Mouse (Mus musculus) spleen, adult 2 months (tissue): Measurements from ENCODE around the gene Brd2. TPM values are rescaled to one million over a fixed set of nuclear protein-coding genes. Genes with fewer than 3 reads are reported as not detected.
A peak's percentile ranks its signal among the peaks of the same experiment; 100 is the strongest.
"Not testable (repeated sequence)": the region's sequence is repeated elsewhere in the genome, so short reads cannot be mapped to it uniquely, and the experiment has no call there.

ENCODE experiments used
- DNase-seq, 2 experiments: peaks; one replicate each; pipeline versions ENCODE4 v3.0.0 to v3.0.0-alpha.2; 2012 to 2021; ENCODE audit warnings: low spot score in 2 of 2, low read depth in 1 of 2
- H3K27ac ChIP-seq: fragments of 200-500 bp; 2 replicates; pipeline ENCODE4 v1.5.1; 2012; ENCODE audit warnings: low read length, inconsistent platforms; ENCODE audit not compliant: insufficient read depth
- H3K27me3 ChIP-seq: fragments of 200-500 bp; 2 replicates; pipeline ENCODE4 v1.6.1; 2012; ENCODE audit warnings: mild to moderate bottlenecking, moderate library complexity, low read length, inconsistent platforms; ENCODE audit not compliant: control insufficient read depth, insufficient read depth
- H3K36me3 ChIP-seq: fragments of 200-500 bp; 2 replicates; pipeline ENCODE4 v1.6.1; 2012; ENCODE audit warnings: mild to moderate bottlenecking, low read length, inconsistent platforms; ENCODE audit not compliant: control insufficient read depth, insufficient read depth
- H3K4me1 ChIP-seq: fragments of 200-500 bp; 2 replicates; pipeline ENCODE4 v1.6.1; 2011; ENCODE audit warnings: inconsistent platforms; ENCODE audit not compliant: control insufficient read depth, insufficient read depth, insufficient read length
- H3K4me3 ChIP-seq: fragments of 200-500 bp; 2 replicates; pipeline ENCODE4 v1.5.1; 2011; ENCODE audit warnings: mild to moderate bottlenecking, inconsistent platforms; ENCODE audit not compliant: insufficient read depth, insufficient read length; ENCODE audit errors: extremely low read depth
- CTCF ChIP-seq: fragments of 200-500 bp; IDR thresholded peaks from 2 replicates; pipeline ENCODE4 v1.5.1; 2011; ENCODE audit warnings: mild to moderate bottlenecking, inconsistent platforms; ENCODE audit not compliant: insufficient read depth, insufficient read length, insufficient replicate concordance; ENCODE audit errors: extremely low read depth
- POLR2A ChIP-seq: fragments of 200-500 bp; IDR thresholded peaks from 2 replicates; pipeline ENCODE4 v1.6.1; 2011; ENCODE audit warnings: low read depth, low read length, inconsistent platforms
- WGBS: fragments of 180-500 bp; shearing (Covaris S2); methylation state at CpG from one replicate; pipeline ENCODE4 v1.1.7; 2018; 5-methylcytosine and 5-hydroxymethylcytosine counted together
- polyA plus RNA-seq: library from polyadenylated mRNA; depleted of rRNA; stranded (reverse); fragments of >200 nt; gene quantifications from 2 replicates; pipeline ENCODE4 v1.2.3, GENCODE M21; 2012

Brd2 gene
- polyA plus RNA-seq, 1 experiment = 97.9 TPM

DNA sequence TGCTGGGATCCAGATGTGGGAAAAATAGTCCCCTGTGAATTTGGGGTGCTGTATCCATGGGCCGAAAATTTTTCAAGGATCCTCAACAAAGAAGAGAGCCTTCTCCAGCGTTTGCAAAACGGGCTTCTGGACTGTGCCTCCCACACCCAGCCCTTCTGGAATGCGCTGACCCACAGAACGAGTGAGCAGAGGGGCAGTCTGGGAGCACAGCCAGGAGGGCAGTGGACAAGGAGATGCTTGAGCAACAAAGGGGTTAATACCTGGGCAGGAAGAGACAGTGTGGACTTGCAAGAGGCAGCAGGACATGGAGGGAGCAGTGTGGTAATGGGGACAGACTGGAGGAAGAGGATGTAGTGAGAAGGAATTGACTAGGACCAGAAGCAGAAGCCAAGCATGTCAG is 33.1 kb upstream of the Brd2 start:
- Histone ChIP-seq H3K27me3 (no peaks in the 10 kb centered on the region), H3K36me3 (peaks cover 31% of the 10 kb centered on the region), H3K4me3 (no peak overlapping the region), H3K4me1 (peaks cover 14% of the 10 kb centered on the region; the same call in 1 of the 2 replicates), H3K27ac (no peak overlapping the region)
- 79% methylated on average over 5 of the region's 5 CpGs for WGBS
- no peak for TF ChIP-seq CTCF
- TF ChIP-seq POLR2A = no peak
- no peak for DNase-seq

DNA sequence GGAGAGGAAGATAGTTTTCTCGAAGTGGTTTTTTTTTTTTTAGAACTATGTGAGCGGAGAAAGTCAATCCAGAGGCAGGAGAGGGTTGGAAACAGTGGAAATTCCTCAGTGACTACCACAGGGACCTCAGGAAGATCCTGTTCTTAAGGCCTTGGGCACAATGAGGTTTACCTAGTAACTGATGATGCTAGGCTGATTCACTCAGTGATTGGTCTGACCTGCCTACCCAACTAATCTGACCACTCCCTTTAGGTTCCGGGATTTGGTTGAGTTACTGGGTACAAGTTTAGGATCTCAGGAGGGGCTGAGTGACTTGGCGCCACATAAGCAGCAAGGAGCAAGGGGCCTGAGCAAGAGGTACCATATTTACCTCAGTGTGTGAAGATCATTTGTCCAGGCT is 30.5 kb upstream of the Brd2 start, which contains the start of gene H2-DMb1:
TSS of gene H2-DMb1 (plus strand) at position 150 of the 400 bp plus-strand sequence.
- Histone ChIP-seq H3K4me3 (peak within 1 kb of the TSS; percentile 51; the same call in 1 of the 2 replicates), H3K27me3 (no peaks in the 10 kb centered on the region), H3K36me3 (peaks cover 28% of the 10 kb centered on the region), H3K4me1 (peaks cover 14% of the 10 kb centered on the region; the same call in 1 of the 2 replicates), H3K27ac (peak within 1 kb of the TSS; percentile 88)
- WGBS = 30% methylated on average over 4 of the region's 4 CpGs
- no peak for TF ChIP-seq POLR2A
- no peak for TF ChIP-seq CTCF
- DNase-seq = peak; percentile 72 to 86

DNA sequence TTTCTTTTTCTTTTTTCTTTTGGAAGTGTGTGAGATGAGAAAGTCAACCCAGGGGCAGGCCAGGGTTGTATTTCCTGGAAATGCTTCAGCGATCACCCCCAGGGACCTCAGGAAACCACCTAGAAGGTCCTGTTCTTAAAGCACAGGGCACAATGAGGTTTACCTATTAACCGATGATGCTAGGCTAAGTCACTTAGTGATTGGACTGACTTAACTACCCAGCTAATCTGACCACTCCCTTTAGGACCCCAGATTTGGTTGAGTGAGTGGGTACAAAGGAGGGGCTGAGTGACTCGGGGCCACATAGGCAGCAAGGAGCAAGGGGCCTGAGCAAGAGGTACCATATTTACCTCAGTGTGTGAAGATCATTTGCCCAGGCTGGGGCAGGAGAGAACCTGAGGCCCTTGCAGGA is 22.5 kb upstream of the Brd2 start:
- 28% methylated on average over 3 of the region's 3 CpGs for WGBS
- TF ChIP-seq CTCF (no peak), POLR2A (peak; percentile 93)
- H3K27ac ChIP-seq = peak overlapping the region; percentile 98

DNA sequence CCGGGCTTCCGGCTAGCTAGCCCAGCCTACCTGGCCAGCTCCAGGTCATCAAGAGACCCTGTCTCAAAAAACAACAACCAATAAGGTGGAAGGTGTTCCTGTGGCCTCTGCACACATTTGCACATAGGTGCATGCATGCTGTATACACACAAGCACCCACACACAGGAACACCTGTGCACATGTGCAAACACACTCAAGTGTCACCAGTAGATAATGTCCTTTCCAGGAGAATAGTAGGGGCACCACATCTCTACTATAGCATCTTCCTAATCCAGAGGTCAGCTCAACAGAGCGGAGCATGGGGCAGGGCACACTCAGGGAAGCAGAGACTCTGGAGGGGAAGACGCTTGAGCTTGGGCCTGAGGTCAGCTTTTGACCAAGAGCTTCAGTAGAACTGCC is 21.8 kb upstream of the Brd2 start:
- Histone ChIP-seq H3K4me1 (peaks cover 13% of the 10 kb centered on the region), H3K4me3 (peak overlapping the region; percentile 65), H3K27ac (peak overlapping the region; percentile 67), H3K36me3 (peaks cover 19% of the 10 kb centered on the region)
- not testable (repeated sequence) for DNase-seq, H3K27me3 ChIP-seq
- 63% methylated on average over 4 of the region's 4 CpGs for WGBS

More for the DNA sequence above, 22.5 kb upstream of the Brd2 start:
- DNase-seq = peak; percentile 86 to 97
- Histone ChIP-seq H3K4me1 (peaks cover 13% of the 10 kb centered on the region), H3K4me3 (peak overlapping the region; percentile 67), H3K36me3 (peaks cover 13% of the 10 kb centered on the region), H3K27me3 (no peaks in the 10 kb centered on the region)

DNA sequence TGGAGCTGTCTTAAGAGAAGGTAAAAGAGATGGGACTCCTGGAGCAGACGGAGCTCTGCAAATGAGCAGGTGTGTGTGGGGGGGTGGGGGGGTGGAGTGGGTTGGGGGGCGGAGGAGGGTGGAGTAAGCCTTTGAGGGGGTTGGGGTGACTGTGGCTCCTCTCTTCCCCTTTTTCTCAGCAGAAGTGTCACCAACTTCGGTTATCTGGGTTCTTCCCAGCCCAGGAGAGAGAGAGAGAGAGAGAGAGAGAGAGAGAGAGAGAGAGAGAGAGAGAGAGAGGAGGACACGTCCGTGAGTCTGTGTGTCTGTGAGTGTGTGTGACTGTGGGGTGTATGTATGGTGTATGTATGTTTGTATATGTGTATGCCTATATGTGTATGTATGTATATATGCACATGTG is 21.0 kb upstream of the Brd2 start:
- WGBS = 13% methylated on average over 5 of the region's 5 CpGs
- H3K27ac ChIP-seq = peak overlapping the region; percentile 67
- peaks cover 13% of the 10 kb centered on the region for H3K4me1 ChIP-seq
- peaks cover 24% of the 10 kb centered on the region for H3K36me3 ChIP-seq
- DNase-seq = peak in 1 of 2 experiments; percentile 42
- TF ChIP-seq CTCF (no peak), POLR2A (no peak)
- no peaks in the 10 kb centered on the region for H3K27me3 ChIP-seq
- peak overlapping the region; percentile 65 for H3K4me3 ChIP-seq

GRCm38 (mm10) chr17:34143033-34143432 is 20.6 kb upstream of the Brd2 start, which contains the start of gene H2-DMb2:
TSS of gene H2-DMb2 (plus strand) at chr17:34143307.
- WGBS = 2% methylated on average over 7 of the region's 7 CpGs
- DNase-seq = peak; percentile 93 to 97
- Histone ChIP-seq H3K27ac (peak within 1 kb of the TSS; percentile 97), H3K4me3 (peak within 1 kb of the TSS; percentile 65), H3K36me3 (peaks cover 26% of the 10 kb centered on the region), H3K27me3 (no peaks in the 10 kb centered on the region), H3K4me1 (peaks cover 13% of the 10 kb centered on the region)
- TF ChIP-seq CTCF (no peak), POLR2A (no peak)

GRCm38 (mm10) chr17:34142456-34143010 is 20.1 kb upstream of the Brd2 start:
- peak overlapping the region; percentile 26; the same call in 1 of the 2 replicates for H3K4me3 ChIP-seq
- WGBS = 27% methylated on average over 7 of the region's 7 CpGs

More at GRCm38 (mm10) chr17:34142456-34143010, 20.1 kb upstream of the Brd2 start:
- Histone ChIP-seq H3K4me1 (peaks cover 11% of the 10 kb centered on the region), H3K36me3 (peaks cover 28% of the 10 kb centered on the region), H3K27ac (peak overlapping the region; percentile 97), H3K27me3 (no peaks in the 10 kb centered on the region)
- DNase-seq = no peak
- TF ChIP-seq POLR2A = no peak
- TF ChIP-seq CTCF = no peak
